Mouse (Mus musculus): ENCODE measurements around the gene Clca2.
A peak's percentile ranks its signal among the peaks of the same experiment; 100 is the strongest.
"Not testable (repeated sequence)": the region's sequence is repeated elsewhere in the genome, so short reads cannot be mapped to it uniquely, and the experiment has no call there.

The Clca2 gene

DNA sequence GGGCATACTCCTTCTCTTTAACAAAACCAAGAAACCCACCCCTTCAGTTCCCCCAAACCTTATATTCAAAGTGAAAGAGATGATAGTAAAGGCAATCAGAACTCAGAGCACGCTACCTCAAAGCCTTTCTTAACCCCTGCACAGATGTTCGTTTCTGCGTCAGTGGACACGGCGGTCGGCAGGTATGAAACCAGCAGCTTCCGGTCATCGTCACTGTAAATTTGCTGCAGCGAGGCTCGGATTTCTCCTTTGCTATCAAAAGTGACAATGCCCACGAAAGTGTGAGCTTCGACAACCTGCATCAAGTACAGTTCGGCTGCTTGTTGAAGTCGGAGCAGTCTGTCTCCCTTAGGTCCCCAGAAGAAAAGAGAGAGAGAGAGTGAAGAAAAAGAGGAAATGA, 13.1 kb downstream of the Clca2 start:
- DNase-seq (ENCODE audit: low read depth, low spot score), result no peak

DNA sequence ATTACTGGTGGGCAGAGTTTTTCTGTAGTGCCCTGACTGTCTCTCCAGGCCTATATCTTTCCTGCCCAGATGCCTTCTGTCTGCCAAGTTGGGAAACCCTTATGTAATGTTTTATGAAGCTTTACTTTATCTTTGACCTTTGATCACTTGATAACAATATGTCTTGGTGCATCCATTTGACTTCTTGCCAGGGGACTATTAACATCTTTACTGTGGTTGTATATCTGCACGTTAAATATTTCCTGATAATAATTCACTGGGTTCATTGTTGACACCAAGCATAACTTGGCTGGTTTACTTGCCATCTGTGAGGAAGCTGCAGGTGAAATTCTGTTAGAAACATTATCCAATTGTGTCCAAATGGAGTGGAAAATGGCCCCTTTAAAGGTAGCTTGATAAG, 16.2 kb downstream of the Clca2 start:
- DNase-seq (ENCODE audit: low read depth, low spot score), result no peak

DNA sequence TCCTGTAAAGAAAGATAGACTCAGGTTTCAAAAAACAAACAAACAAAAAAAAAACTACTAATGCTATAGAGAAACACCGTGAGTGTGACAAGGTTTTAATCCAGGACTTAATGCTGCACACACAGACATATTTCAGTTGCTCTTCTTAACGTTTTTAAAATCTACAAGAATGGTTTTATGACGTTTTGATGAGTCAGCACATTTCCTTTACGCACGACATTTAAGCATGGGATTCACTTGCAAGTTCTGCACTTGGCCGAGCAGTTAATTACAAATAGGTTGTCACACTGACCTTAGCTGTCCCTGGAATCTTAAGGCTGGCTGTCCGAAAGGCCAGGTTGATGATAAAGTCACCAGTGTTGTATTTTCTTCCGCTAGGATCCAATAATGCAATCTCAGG, 18.3 kb downstream of the Clca2 start:
- no peak for DNase-seq (ENCODE audit: low read depth, low spot score)

DNA sequence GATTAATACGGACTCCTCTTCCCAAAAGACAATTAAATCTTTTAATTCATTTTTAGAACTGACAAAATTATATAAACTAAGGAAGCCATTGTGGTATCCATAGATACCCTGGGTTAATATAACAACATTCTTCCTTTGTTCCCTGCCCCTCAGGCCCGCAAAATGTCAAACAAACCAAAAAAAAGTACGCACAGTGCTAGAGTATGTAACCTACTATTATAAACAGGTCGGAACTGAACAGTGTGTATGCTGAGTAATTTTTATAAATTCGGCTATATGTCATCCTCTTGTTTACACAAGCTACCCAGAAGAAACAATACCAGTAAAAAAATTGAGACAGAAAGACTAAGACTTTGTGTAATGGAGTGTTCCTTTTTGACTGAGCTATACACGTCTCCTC, 20.8 kb downstream of the Clca2 start:
- no peak for DNase-seq (ENCODE audit: low read depth, low spot score)

DNA sequence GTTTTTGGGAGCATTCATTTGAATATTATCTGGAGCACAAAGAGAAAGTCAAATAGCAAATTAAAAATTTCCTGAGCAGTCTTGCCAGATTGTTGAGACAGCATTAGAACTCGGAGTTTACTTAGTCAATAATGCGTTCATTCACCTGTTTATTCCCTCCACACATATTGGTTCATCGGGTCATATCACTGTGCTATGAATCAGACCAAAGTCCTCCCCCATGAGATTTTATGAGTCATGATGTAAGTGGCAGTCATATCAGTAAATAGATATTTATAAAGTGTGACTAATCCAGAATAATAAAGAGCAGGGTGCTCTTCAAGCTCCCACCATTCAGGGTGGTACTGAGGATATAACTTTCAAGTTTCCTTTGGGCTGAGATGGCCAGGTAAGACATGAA, 26.9 kb downstream of the Clca2 start:
- no peak for DNase-seq (ENCODE audit: low read depth, low spot score)

DNA sequence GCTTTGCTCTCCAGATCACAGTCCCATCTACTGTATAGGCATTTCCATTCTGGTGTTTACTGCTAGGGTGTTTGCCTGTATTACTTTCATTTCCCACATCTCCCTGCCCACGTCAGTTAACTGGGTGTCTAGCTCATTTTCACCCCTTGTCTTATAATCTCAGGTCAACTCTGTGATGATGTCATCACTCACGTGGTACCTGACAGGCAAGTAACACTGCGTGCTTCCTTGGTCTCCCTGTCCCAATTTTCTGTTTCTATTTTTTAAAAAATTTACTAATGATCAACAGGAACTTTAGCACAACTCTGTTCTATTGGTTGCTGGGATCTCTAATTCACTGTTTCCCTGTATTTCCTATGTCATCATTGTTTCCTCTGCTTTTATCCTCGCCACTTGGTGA, 30.3 kb downstream of the Clca2 start:
- DNase-seq (ENCODE audit: low read depth, low spot score), result no peak

DNA sequence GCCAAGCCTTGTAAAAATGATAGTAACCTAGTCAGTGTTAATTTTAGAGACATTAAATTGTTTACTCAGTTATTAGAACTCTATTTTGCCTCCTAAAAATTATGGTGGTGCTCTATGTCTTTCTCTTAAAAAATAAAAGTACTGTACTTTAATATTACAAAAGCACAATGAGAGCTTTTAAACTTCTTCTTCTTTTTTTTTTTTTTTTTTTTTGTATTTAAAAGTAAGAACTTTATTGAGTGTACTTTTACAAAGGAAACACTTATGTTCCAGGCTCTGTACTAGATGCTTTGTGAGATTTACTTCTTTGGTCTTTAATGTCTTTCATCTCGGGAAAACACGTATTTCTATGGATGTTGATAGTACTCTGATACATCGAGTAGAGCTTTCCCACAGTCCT, 44.1 kb downstream of the Clca2 start:
- DNase-seq (ENCODE audit: low read depth, low spot score), result not testable (repeated sequence)

DNA sequence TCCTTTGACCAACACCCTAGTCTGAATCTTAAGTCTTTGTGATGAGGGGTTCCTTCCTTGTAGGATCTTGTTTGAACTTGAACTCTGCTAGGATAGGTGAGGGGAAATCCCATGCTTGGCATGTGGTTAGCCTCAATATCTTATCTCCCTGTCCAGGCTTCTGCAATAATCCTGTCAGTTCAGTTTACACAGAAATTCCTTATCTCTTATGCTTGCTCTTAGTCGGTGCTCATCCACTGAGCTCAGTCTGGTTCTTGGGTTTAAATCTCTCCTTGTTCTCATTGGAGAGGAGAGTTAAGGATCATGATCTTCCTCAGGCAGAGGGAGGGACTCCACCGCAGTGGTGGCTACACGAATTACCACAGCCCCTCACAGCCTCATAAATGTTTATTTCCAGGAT, 49.4 kb downstream of the Clca2 start:
- DNase-seq (ENCODE audit: low read depth, low spot score), result no peak

DNA sequence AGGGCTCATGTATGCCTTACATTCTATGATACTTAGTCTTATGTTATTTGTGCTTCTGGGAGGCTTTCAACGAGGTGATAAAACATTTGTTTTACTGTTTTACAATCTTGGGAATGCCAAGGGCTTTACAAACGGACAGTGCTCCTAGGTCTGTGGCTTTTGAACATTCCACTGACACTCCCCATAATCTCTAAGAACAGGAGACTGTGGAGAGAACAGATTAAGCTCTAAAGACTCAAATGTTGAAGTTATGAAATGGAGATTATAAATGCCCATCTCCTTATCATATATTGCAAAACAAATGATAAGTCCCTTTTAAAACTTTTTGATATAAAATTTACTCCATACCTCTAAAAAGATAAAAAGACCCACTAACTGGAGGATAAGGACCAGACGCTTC, 60.4 kb downstream of the Clca2 start:
- no peak for DNase-seq (ENCODE audit: low read depth, low spot score)

DNA sequence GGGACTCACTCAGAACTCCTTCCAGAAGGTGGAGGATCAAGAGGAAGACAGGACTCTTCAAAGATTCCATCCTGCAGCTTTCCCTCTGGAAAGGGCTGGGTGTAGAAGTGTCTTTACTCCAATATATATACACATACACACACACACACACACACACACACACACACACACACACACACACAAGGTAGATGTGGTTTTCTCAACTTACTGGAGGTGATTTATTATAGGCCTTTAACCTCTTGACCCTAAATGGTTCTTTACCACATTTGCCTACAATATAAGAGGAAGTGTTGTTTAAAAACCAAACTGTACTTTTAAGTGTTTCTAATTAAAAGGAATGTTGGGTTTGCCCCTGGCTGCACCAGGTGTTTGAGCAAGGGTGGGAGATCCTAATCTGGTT, 66.6 kb downstream of the Clca2 start, which contains the start of gene Clca1:
Clca1 (minus strand) TSS at position 101 of the 400 bp plus-strand sequence.
- DNase-seq (ENCODE audit: low read depth, low spot score), result no peak

DNA sequence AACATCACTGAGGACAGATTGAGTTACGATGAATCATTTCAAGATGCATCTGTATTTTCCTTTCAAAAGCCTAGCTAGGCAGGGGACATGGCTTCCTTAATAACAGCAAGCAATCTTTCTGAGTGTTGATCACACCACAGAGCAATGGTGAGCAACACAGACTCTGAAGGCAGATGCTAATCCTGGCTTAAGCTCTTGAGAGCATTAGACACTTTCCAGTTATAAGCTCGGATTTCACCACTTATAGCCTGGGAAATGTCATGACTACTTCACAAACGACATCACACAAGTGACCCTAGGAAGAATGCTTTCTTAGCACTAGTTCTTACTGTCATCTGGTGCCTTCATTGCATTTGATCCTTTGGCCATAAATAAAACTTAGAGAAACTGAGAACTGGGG, 71.2 kb downstream of the Clca2 start:
- no peak for DNase-seq (ENCODE audit: low read depth, low spot score)

DNA sequence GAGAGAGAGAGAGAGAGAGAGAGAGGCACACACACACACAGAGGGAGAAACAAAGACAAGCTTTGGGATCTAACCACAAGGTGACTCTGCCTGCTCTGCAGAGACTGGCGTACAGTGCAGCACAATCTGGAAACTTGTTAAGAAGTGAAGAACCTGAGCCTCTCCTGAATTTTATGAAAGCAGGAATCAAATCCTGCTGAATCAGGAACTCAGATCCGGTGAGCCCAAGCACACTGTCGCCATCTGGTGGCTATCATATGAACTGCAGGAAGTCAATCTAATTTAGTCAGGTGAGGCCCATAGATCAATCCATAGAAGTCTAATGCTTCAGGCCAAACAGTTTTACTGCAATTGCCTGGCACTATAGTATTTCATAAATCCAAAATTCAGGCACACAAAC, 72.5 kb downstream of the Clca2 start:
- peak; percentile 4 for DNase-seq (ENCODE audit: low read depth, low spot score)
